Mouse (Mus musculus) layer of hippocampus, postnatal 25 days (tissue): ENCODE data around the gene Evi5. TPM values are rescaled to one million over a fixed set of nuclear protein-coding genes. Genes with fewer than 3 reads are reported as not detected.

Source experiments
- DNase-seq, 2 experiments: peaks; one replicate each; pipeline ENCODE4 v3.0.0; 2022; ENCODE audit warnings: mixed read lengths in 2 of 2, low spot score in 1 of 2; ENCODE audit errors: extremely low spot score in 1 of 2
- total RNA-seq, 2 experiments: library from RNA; stranded (reverse); gene quantifications; 2 replicates each; pipeline ENCODE4 v1.2.3; 2021

Evi5 gene
- total RNA-seq, 2 experiments from 2014 or later, result 58.8 to 65.1 TPM

- no peak for DNase-seq
Observed at GRCm38 (mm10) chr5:107759121-107759520, 115.8 kb downstream of the Evi5 start.

DNA sequence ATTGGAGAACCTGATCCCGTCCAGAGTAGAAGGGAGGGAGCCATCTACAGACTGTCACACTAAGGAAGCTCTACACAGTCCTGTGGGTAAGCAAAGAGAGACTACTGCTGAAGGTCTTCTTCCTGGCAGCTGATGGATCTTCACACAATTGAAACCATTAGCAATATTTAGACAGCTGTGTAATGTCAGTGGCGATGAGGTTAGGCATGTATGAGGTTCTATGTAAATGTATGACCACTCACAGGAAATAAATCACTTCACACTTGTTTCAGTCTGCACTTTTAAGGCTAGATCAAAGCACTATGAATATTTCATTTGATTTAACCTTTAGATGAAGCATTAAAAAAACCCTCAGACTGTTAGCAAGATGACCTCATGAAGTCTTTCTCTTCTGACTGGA lies 118.8 kb downstream of the Evi5 start:
- no peak for DNase-seq

DNA sequence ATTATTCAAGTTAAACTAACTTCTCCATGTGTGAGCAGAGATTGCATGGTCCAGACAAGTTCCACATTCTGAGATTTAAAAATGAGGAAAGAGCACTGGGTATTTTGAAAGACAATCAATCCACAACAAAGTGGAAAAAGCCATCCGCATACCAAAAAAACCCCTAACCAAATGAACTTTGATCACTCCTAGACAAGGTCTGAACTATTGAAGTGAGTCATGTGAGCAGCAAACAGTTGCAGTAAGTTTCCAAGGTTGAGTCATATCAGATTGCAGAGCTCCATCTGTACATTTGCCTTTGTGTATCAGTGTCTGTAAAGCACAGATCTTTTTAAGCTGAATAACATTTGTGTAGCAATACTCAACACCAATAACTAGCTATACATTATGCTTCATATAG lies 120.2 kb downstream of the Evi5 start:
- no peak for DNase-seq

- DNase-seq, result no peak
Observed at GRCm38 (mm10) chr5:107753656-107754055, 121.3 kb downstream of the Evi5 start.

DNA sequence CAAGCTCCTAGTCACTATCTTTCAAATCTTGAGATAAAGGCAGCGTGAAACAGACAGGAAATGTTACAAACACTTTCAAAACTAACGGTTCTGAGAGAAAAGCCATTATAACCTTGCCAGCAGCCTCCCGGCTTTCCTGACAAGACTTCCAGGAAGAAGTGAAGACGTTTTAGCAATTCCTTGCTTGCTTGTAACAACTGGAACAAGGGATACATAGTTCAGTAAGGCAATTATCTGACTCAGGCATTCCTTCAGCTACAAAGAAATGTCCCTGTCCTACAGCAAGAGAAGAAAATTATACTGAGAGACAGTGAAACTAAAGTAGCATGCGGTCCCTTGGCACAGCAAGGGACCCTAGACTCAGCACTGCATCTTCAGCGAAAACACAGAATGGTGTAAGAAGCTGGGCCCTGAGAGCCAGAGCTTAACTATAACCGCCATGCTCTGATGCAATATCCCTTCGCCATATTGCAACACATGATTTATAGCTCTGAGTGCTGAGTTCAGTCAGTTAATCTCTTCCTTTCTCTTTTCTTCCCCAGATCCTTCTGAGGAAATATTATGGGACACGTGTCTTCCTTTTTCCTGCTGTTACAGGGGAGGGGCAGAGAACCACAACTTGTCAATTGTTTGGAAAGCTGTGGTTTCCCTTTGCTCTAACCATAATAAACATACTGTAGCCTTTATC lies 125.5 kb downstream of the Evi5 start:
- DNase-seq, result no peak

- DNase-seq, result no peak
Observed at GRCm38 (mm10) chr5:107739023-107739422, 135.9 kb downstream of the Evi5 start.

GRCm38 (mm10) chr5:107738296-107738695 lies 136.6 kb downstream of the Evi5 start:
- no peak for DNase-seq

DNA sequence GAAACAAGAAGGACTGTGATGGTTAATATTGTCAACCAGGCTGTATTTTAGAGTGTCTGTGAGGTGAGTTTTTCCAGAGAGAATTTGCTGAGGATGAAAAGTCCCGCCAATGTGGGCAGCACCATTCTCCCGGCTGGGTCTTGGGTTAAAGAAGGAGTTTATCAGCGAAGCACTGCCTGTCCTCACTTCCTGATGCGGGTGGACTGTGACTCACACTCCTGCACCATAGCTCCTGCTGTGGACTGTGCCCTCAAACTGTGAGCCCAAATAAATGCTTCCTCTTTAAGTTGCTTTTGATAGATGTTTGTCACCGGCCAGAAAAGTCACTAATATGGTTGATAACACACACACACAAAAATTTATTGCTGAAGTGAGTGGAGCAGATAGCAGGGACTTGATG lies 138.7 kb downstream of the Evi5 start:
- DNase-seq, result no peak

DNA sequence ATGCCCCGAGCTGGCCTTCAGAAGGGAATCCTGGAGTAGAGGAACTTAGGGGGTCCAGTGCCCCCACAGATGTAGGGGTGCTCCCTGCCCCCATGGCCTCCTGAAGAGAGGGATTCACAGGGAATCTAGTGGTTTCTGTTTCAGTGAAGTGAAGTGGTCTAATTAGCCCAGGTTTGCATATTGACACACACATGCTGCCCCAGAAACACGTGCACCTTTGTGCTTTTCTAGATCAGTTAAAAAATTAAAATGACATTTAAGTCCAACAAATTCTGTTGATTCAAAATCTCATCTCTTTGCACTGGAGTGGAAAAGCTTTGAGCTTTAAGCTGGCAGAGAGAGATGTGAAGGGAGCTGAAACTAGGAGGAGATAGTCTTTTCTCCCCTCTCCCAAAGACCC lies 143.1 kb downstream of the Evi5 start:
- DNase-seq, result no peak

DNA sequence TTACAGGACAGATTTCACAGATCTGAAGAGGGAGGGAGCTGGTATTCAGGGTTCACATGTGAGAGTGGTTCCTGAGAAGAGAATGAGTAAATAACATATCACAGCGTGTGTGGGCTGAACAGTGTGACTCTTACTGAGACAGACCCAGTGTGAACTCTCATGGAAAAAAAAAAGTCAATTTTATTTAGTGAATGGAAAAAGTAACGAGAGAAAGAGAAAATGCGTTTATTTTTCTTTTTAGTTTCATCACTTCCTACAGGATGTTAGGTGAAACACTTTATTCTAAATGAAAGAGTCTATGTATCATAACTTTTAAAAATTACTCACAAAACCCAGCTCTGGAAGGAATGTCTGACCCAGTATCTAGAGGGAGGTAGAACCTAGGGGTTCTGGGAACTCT lies 143.5 kb downstream of the Evi5 start:
- DNase-seq, result no peak

- no peak for DNase-seq
Observed at GRCm38 (mm10) chr5:107727007-107727402, 147.9 kb downstream of the Evi5 start.

GRCm38 (mm10) chr5:107726281-107727006 lies 148.5 kb downstream of the Evi5 start:
- no peak for DNase-seq

- DNase-seq, result no peak
Observed at GRCm38 (mm10) chr5:107725435-107726261, 149.3 kb downstream of the Evi5 start, which contains the start of gene Gfi1. Gene Gfi1, minus strand, starts transcription at chr5:107726036.

DNA sequence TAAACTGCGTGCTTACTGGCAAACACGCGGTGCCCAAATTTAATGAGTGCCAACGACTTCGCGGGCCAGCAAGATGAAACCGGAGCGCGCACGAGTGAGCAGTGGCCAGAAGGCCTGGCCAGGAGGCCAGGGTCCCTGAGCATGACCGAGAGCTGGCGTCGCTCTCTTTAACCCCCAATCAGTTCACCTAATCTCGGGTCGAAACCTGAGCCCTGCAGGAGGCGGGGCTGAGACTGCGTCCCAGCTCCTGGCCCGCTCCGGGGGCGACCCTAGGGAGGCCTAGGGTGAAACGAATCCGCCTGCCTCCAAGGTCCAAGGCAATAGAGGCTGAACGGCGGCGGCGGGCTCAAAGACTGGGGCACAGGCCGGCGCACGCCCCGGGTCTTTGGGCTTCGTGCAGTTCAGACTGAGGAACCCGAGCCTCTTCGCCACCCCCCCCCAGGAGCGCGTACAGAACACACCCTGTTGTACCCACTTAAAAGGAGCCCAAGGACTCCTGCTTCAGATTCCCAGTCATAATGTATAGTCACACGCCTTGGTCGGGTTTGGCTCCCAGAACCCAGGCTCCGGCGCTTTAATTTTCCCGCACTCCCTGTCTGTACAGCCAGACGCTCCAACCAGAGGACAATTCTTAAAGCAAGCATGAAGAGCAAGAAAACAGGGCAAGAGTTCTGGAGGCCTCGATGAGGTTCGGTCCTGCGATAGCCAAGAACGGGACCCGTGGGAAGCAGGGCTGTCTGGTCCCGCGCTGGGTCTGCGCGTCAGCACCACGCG lies 150.1 kb downstream of the Evi5 start:
- no peak for DNase-seq

DNA sequence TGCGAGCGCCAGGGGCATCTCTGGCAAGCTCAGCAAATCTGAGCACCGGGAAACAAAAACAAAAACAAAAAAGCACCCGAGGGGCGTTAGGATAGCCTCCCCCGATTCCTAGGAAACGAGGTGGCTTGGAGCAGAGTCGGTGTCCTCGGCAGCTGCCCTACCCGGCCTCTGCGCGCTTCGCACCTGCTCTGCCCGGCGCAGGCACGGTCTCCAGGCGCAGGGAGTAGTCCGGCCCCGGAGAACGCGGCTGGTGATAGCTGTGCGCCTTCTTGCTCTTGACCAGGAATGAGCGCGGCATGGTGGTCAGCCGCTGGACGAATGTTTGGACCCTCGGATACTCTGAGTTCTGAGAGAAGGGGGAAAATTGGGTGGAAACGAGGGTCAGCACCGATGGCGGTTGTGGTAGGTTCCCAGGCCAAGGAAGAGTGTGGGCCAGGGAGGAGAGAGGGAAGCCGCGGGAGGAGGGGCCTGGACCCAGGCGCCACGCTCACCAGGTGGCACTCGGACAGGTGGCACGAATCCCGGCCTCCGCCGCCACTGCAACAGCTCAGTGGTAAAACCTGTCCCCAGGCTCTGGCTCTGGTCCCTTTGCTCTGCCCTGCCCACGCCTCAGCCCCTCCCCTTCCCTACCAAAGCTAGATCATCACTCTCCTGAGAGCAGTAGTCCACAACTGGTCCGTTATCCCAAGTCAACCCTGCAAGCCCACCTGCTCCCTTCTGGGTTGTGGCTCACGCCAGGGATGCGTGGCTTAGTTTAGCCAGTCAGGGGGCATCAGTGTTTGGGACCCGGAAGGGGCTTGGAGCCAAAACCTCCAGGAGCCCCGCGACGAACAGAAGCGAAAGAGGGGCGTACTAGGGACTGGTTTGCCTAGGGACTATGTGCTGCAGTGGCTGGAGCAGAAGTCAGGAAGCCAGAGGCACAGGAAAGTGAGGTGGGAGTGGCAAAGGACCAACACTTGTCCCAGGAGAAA lies 151.1 kb downstream of the Evi5 start:
- DNase-seq, result no peak

DNA sequence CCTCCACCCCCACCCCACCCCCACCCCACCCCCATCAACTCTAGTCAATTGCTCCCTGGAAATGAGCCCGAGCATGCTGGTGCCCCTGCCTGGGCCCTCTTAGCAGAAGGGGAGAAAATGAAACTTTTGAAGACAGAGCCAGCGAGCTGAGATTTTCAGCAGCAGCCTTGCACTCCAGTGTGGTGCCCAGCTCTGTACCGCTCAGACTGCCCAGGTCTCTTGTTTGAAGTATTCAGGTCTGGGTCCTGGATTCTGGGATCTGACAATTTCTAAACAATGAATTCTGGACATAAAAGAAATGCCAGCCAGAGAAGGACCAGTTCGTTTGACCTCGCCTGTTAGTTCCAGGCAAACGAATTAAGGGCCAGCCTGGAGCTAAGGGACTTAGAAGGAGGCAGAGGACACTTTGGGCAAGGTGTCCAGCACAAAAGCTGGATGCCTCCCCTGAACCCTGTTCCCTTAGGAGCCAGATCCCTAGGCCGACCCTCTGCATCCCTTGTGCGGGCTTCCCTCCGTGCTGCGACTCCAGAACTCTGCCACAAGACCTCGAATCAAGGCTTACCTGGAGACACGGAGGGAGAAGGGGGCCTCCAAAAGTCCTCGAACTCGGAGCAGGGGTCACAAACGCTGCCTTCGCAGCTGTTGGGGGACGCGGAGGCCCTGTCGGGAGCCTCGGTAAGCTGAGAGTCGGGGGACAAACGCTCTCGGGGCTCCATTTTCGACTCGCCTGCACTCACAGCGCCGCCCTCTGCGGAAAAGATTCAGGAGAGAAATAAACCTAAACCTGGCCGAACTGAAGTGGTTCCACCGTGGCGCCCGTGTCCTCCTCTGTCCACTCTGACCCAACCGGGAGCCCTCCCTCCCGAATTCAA lies 152.0 kb downstream of the Evi5 start:
- no peak for DNase-seq

- no peak for DNase-seq
Observed at GRCm38 (mm10) chr5:107721638-107722011, 153.3 kb downstream of the Evi5 start.

DNA sequence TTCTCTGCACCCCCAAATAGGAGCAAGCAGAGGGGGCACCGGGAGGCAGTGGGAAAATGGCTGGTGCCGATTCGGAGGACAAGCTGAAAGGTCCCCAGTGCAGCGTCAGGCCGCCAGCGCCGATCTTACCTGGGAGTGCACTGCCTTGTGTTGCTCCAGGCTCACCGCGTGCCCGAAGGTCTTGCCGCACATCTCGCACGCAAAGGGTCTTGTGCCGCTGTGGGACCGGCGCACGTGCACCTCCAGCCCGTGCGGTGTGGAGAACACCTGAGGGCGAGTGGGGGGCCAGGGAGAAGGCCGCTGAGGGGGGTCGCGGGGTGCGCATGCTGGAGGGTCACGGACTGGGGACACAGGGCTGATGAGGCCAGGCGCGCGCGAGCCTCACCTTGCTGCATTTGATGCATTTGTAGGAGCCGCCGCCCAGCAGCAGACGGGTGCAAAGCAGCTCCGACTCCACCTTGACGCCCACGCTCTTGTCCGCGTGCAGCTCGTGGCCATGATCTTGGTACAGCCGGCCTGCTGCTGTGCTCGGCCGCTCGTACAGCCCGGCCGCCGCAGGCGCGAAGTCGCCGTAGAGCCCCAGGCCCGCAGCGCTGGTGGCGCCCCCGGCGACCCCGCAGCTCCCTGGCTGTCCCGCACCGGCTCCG lies 153.8 kb downstream of the Evi5 start:
- no peak for DNase-seq
